Mouse (Mus musculus): ENCODE data around the gene Gm5538. TPM values are rescaled to one million over a fixed set of nuclear protein-coding genes. Genes with fewer than 3 reads are reported as not detected.

Gene Gm5538
- not detected in 2 replicates for polyA plus RNA-seq (2015; fragmentation: Nextera tagmentation; extraction: Ambion mirVana)

DNA sequence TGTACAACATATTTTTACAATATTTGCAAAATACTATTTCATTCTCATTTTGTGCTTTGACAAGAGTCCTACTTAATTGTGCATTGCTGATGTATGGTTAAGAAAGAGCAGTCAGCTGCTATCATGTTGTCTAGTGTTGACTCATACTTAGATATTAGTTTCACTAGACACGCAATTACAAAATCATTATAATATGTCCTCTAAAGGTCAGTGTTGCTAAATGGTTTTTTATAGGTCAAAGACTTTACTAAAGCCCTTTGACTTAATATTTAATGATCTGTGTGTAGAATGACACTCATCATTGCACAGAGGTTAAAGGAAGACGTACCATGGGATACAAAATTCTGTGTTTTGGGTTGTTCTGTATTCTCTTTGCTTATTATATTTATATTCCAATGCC, at the start of gene Gm5538:
Gm5538 (plus strand) TSS at position 301 of the 400 bp plus-strand sequence.
- Histone ChIP-seq H3K9me3 (replicated peaks; ENCODE audit: control insufficient read depth, low read length) (no peaks in the 10 kb centered on the region), H3K27me3 (ENCODE audit: control insufficient read depth, insufficient read depth, low read depth, low read length) (no peaks in the 10 kb centered on the region), H3K4me3 (ENCODE audit: low read depth, low read length) (no peak within 1 kb of the TSS), H3K27ac (ENCODE audit: low read length) (no peak within 1 kb of the TSS), H3K4me1 (ENCODE audit: control insufficient read depth, low read depth, low read length) (no peaks in the 10 kb centered on the region), H3K9ac (ENCODE audit: low read depth, low read length) (no peak within 1 kb of the TSS), H3K36me3 (ENCODE audit: control insufficient read depth, insufficient read depth) (no peaks in the 10 kb centered on the region), H3K4me2 (ENCODE audit: low read depth, low read length) (no peak within 1 kb of the TSS)
- no peak for ATAC-seq (ENCODE audit: low read depth)
- 67% methylated on average over 2 of the region's 2 CpGs for WGBS (ENCODE audit: insufficient replicate concordance)

DNA sequence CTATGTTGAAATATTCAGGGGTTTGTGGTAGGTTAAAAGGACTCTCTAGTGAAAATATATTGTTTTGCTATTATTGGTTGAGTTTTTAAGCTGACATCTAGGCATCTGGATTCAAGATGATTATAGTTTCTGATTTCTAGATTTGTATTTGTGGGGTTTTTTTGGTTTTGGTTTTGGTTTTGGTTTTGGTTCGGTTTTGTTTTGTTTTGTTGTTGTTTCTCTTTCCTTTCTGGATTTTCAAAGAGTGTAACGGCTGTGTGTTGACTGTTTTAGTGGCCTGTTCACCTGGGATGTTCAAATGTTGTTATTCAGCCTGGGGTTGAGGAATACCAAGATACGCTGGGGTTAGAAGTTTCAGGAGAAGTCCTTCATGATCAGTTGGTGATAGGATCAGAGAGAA, 32.2 kb upstream of the Gm5538 start:
- 46% methylated on average over 3 of the region's 3 CpGs for whole genome bisulfite sequencing (ENCODE audit: insufficient replicate concordance)
- H3K4me3 ChIP-seq (ENCODE audit: low read depth, low read length), result no peak overlapping the region
- no peaks in the 10 kb centered on the region for H3K4me1 ChIP-seq (ENCODE audit: control insufficient read depth, low read depth, low read length)
- no peak for ATAC-seq (ENCODE audit: low read depth)
- H3K4me2 ChIP-seq (ENCODE audit: low read depth, low read length), result no peak overlapping the region
- no peak overlapping the region for H3K27ac ChIP-seq (ENCODE audit: low read length)
- no peak overlapping the region for H3K9ac ChIP-seq (ENCODE audit: low read depth, low read length)
- no peaks in the 10 kb centered on the region for H3K9me3 ChIP-seq (replicated peaks; ENCODE audit: control insufficient read depth, low read length)
- no peaks in the 10 kb centered on the region for H3K27me3 ChIP-seq (ENCODE audit: control insufficient read depth, insufficient read depth, low read depth, low read length)
- H3K36me3 ChIP-seq (ENCODE audit: control insufficient read depth, insufficient read depth), result no peaks in the 10 kb centered on the region

DNA sequence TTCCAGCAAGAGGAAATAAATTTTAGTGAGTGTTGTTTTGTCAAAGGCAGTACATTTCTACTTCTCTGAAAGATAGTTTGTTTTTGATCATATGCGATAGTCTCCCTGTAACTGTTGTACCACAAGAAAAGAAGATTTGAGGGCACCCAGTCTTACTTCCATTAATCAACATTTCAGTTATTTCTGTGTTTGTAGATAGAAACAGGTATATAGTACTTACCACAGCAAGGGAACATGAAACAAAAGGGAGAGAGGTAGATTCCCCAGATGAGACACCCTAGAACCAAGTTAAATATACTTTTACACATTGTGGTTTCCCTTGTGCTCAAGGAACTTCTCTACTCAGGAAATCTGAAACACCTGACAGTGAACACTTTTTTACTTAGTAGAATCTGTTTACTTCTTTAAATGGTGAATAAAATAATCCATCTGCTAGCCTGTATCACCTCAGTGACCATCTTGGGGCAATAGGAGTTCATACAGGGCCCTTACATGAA, 26.9 kb upstream of the Gm5538 start:
- 73% methylated on average over 1 of the region's 1 CpGs for WGBS (ENCODE audit: insufficient replicate concordance)
- H3K36me3 ChIP-seq (ENCODE audit: control insufficient read depth, insufficient read depth), result no peaks in the 10 kb centered on the region
- H3K4me3 ChIP-seq (ENCODE audit: low read depth, low read length), result no peak overlapping the region
- no peak for ATAC-seq (ENCODE audit: low read depth)
- no peak overlapping the region for H3K4me2 ChIP-seq (ENCODE audit: low read depth, low read length)
- no peak overlapping the region for H3K9ac ChIP-seq (ENCODE audit: low read depth, low read length)
- H3K27ac ChIP-seq (ENCODE audit: low read length), result no peak overlapping the region
- H3K4me1 ChIP-seq (ENCODE audit: control insufficient read depth, low read depth, low read length), result no peaks in the 10 kb centered on the region
- H3K9me3 ChIP-seq (replicated peaks; ENCODE audit: control insufficient read depth, low read length), result no peaks in the 10 kb centered on the region
- no peaks in the 10 kb centered on the region for H3K27me3 ChIP-seq (ENCODE audit: control insufficient read depth, insufficient read depth, low read depth, low read length)

DNA sequence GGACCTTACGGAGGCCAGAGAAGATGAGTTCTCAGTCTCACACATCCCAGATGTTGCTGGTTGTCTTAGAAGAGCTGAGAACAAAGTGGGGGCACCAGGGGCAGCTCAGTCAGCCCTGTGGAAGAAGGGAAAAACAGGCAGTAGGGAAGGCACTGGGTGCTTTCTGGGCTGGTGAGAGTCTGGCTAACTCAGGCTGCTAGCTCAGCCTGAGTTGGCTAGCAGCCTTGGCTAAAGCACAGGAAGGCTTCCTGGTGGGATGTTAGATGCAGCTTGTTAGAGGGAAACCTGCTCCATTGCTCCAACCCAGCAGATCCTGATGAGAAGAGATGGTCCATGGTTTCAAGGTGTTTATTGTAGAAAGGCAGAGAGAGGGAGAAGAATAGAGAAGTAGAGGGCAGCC, 10.3 kb downstream of the Gm5538 start:
- ATAC-seq (ENCODE audit: low read depth), result no peak
- H3K27ac ChIP-seq (ENCODE audit: low read length), result no peak overlapping the region
- WGBS (ENCODE audit: insufficient replicate concordance), result 38% methylated on average over 1 of the region's 1 CpGs
- H3K36me3 ChIP-seq (ENCODE audit: control insufficient read depth, insufficient read depth), result no peaks in the 10 kb centered on the region
- no peak overlapping the region for H3K4me3 ChIP-seq (ENCODE audit: low read depth, low read length)
- no peak overlapping the region for H3K4me2 ChIP-seq (ENCODE audit: low read depth, low read length)
- no peaks in the 10 kb centered on the region for H3K27me3 ChIP-seq (ENCODE audit: control insufficient read depth, insufficient read depth, low read depth, low read length)
- no peak overlapping the region for H3K9ac ChIP-seq (ENCODE audit: low read depth, low read length)
- no peaks in the 10 kb centered on the region for H3K9me3 ChIP-seq (replicated peaks; ENCODE audit: control insufficient read depth, low read length)
- no peaks in the 10 kb centered on the region for H3K4me1 ChIP-seq (ENCODE audit: control insufficient read depth, low read depth, low read length)

DNA sequence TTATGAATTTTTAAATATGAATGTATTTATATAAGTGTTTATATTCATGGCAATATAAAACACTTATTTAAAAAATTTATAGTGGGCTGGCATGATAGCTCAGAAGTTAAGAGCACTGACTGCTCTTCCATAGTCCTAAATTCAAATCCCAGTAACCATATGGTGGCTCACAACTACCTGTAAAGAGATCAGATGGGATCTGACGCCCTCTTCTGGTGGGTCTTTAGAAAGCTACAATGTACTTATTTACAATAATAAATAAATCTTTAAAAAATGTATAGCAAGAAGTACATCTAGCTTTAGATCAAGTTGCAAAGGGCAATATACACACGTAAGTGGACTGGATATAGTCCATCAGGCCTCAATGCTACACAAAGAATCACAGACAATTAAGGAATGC, 14.6 kb downstream of the Gm5538 start:
- Histone ChIP-seq H3K4me1 (ENCODE audit: control insufficient read depth, low read depth, low read length) (no peaks in the 10 kb centered on the region), H3K36me3 (ENCODE audit: control insufficient read depth, insufficient read depth) (no peaks in the 10 kb centered on the region), H3K4me2 (ENCODE audit: low read depth, low read length) (no peak overlapping the region), H3K27me3 (ENCODE audit: control insufficient read depth, insufficient read depth, low read depth, low read length) (no peaks in the 10 kb centered on the region), H3K9ac (ENCODE audit: low read depth, low read length) (no peak overlapping the region), H3K4me3 (ENCODE audit: low read depth, low read length) (no peak overlapping the region), H3K27ac (ENCODE audit: low read length) (no peak overlapping the region), H3K9me3 (replicated peaks; ENCODE audit: control insufficient read depth, low read length) (no peaks in the 10 kb centered on the region)
- ATAC-seq (ENCODE audit: low read depth), result no peak
- WGBS (ENCODE audit: insufficient replicate concordance), result 7% methylated on average over 2 of the region's 2 CpGs

Other genes starting within 250 kb of the Gm5538 start
- gene Gm8298, start 131.3 kb downstream of the Gm5538 start, polyA plus RNA-seq (2015; fragmentation: Nextera tagmentation; extraction: Ambion mirVana), result not detected in 2 replicates
- gene C130079G13Rik, start 195.4 kb downstream of the Gm5538 start, polyA plus RNA-seq (2015; fragmentation: Nextera tagmentation; extraction: Ambion mirVana), result not detected in 2 replicates